Mouse (Mus musculus) left cerebral cortex, postnatal 10 days (tissue): ENCODE results near the gene Gm14781. TPM values are rescaled to one million over a fixed set of nuclear protein-coding genes. Genes with fewer than 3 reads are reported as not detected.
"Not testable (repeated sequence)": the region's sequence is repeated elsewhere in the genome, so short reads cannot be mapped to it uniquely, and the experiment has no call there.

Source experiments
- DNase-seq, 2 experiments: peaks; one replicate each; pipeline ENCODE4 v3.0.0; 2021 to 2022; ENCODE audit warnings: low spot score in 2 of 2, mixed read lengths in 1 of 2; ENCODE audit errors: extremely low spot score in 1 of 2
- intact Hi-C: fragments of 180-260 bp; cut with DNase I; formaldehyde crosslinking; loops from one replicate; pipeline ENCODE4 v1.15.1; 2025
- total RNA-seq, 2 experiments: library from RNA; stranded (reverse); gene quantifications; 2 replicates each; pipeline ENCODE4 v1.2.3; 2021

Gene Gm14781
- not detected for total RNA-seq

- DNase-seq, intact Hi-C loops: not testable (repeated sequence)
Observed at GRCm38 (mm10) chrX:91631894-91632293, at the start of gene Gm14781. Gm14781 (plus strand) TSS chrX:91632194.

GRCm38 (mm10) chrX:91654964-91655575 is 23.1 kb downstream of the Gm14781 start:
- DNase-seq, intact Hi-C loops: not testable (repeated sequence)

Other genes with a start within 250 kb of the Gm14781 start
- not detected for gene Gm5072, start 239.7 kb upstream of the Gm14781 start, total RNA-seq
- not detected for gene Gm8914, start 152.1 kb upstream of the Gm14781 start, total RNA-seq
- not detected for gene 1700084M14Rik, start 56.3 kb upstream of the Gm14781 start, total RNA-seq
- gene Mageb5, start 150.8 kb downstream of the Gm14781 start, total RNA-seq, result not detected